Mouse (Mus musculus): Measurements from ENCODE around the gene Olfr94. TPM values are rescaled to one million over a fixed set of nuclear protein-coding genes. Genes with fewer than 3 reads are reported as not detected.

The Olfr94 gene
- total RNA-seq, 1 experiment from 2014 or later: not detected

GRCm38 (mm10) chr17:37161394-37161793 is 39.4 kb downstream of the Olfr94 start, which contains the start of gene Olfr93:
Olfr93 (minus strand) TSS chr17:37161494.
- no peak for ATAC-seq (replicated peaks; ENCODE audit: insufficient number of reproducible peaks, low FRiP score, low TSS enrichment, poor library complexity, severe bottlenecking)

Other genes starting within 250 kb of the Olfr94 start
- gene Ppp1r11, start 249.3 kb downstream of the Olfr94 start, total RNA-seq (2017): 41.5 to 96.1 TPM (median 79.2 TPM) in 3 replicates
- 28.2 to 45.0 TPM (median 30.5 TPM) in 3 replicates for gene Znrd1, start 242.4 kb downstream of the Olfr94 start, total RNA-seq (2017)
- gene Znrd1as, start 242.4 kb downstream of the Olfr94 start, total RNA-seq (2017): 1.1 to 4.4 TPM (median 3.4 TPM) in 3 replicates
- not detected in 3 replicates for gene 2410137M14Rik, start 219.8 kb downstream of the Olfr94 start, total RNA-seq (2017)
- gene H2-M5, start 211.5 kb downstream of the Olfr94 start, total RNA-seq (2017): not detected in 3 replicates
- gene Zfp57, start 199.8 kb downstream of the Olfr94 start, total RNA-seq (2017): 0.64 to 3.4 TPM in 2 of 3 replicates, not detected in the other
- gene Mog, start 177.6 kb downstream of the Olfr94 start, total RNA-seq (2017): not detected in 3 replicates
- 20.1 to 24.2 TPM (median 24.1 TPM) in 3 replicates for gene Gabbr1, start 155.0 kb downstream of the Olfr94 start, total RNA-seq (2017)
- gene Olfr90, start 112.5 kb downstream of the Olfr94 start, total RNA-seq (2017): not detected in 3 replicates
- not detected in 3 replicates for gene Olfr91, start 102.7 kb downstream of the Olfr94 start, total RNA-seq (2017)
- 0.48 TPM in 1 of 3 replicates, not detected in the others for gene Olfr92, start 80.9 kb downstream of the Olfr94 start, total RNA-seq (2017)
- not detected in 3 replicates for gene Olfr93, start 39.5 kb downstream of the Olfr94 start, total RNA-seq (2017)
- not detected in 3 replicates for gene Ubd, start 7.1 kb downstream of the Olfr94 start, total RNA-seq (2017)
- gene Olfr95, start 12.1 kb upstream of the Olfr94 start, total RNA-seq (2017): not detected in 3 replicates
- gene Olfr96, start 19.2 kb upstream of the Olfr94 start, total RNA-seq (2017): not detected in 3 replicates
- not detected in 3 replicates for gene Olfr97, start 36.3 kb upstream of the Olfr94 start, total RNA-seq (2017)
- not detected in 3 replicates for gene Olfr98, start 62.8 kb upstream of the Olfr94 start, total RNA-seq (2017)
- gene H2-M3, start 69.2 kb upstream of the Olfr94 start, total RNA-seq (2017): 78.7 to 86.4 TPM (median 79.2 TPM) in 3 replicates
- not detected in 3 replicates for gene Olfr99, start 82.5 kb upstream of the Olfr94 start, total RNA-seq (2017)
- gene Olfr101, start 103.3 kb upstream of the Olfr94 start, total RNA-seq (2017): not detected in 3 replicates
- gene Olfr102, start 116.1 kb upstream of the Olfr94 start, total RNA-seq (2017): not detected in 3 replicates
- gene Olfr103, start 138.7 kb upstream of the Olfr94 start, total RNA-seq (2017): not detected in 3 replicates
- gene Olfr104-ps, start 158.6 kb upstream of the Olfr94 start, total RNA-seq (2017): not detected in 3 replicates
- gene Olfr105-ps, start 178.0 kb upstream of the Olfr94 start, total RNA-seq (2017): not detected in 3 replicates
- gene Olfr106-ps, start 189.4 kb upstream of the Olfr94 start, total RNA-seq (2017): not detected in 3 replicates
- not detected in 3 replicates for gene Olfr107, start 198.2 kb upstream of the Olfr94 start, total RNA-seq (2017)
- gene Olfr108, start 244.5 kb upstream of the Olfr94 start, total RNA-seq (2017): not detected in 3 replicates

Data from monocyte, adult 5-6 weeks (primary cell).